Mouse (Mus musculus) ES-E14 (cell line): ENCODE data around the gene Dpm1. TPM values are rescaled to one million over a fixed set of nuclear protein-coding genes. Genes with fewer than 3 reads are reported as not detected.

ENCODE experiments used
- DNase-seq: peaks from one replicate; pipeline ENCODE4 v3.0.0-alpha.2; 2013; ENCODE audit warnings: low read depth, low spot score
- H3K27ac ChIP-seq: 2 replicates; pipeline ENCODE4 v1.5.1; 2012; ENCODE audit warnings: low read depth, mild to moderate bottlenecking, low read length, moderate library complexity, mixed read lengths; ENCODE audit not compliant: poor library complexity, insufficient read depth, severe bottlenecking
- H3K36me3 ChIP-seq: 2 replicates; pipeline ENCODE4 v1.6.1; 2012; ENCODE audit warnings: mild to moderate bottlenecking, low read length, moderate library complexity, mixed read lengths; ENCODE audit not compliant: control insufficient read depth, poor library complexity, insufficient read depth, severe bottlenecking
- H3K4me1 ChIP-seq, 2 experiments: fragments of 150-350 bp in 1 of 2; sonication (generic) in 1 of 2; 2 replicates each; pipeline ENCODE4 v1.6.1; 2012; ENCODE audit warnings: low read length in 2 of 2, mild to moderate bottlenecking in 1 of 2, mixed read lengths in 1 of 2; ENCODE audit not compliant: control insufficient read depth in 2 of 2, insufficient read depth in 2 of 2, poor library complexity in 1 of 2
- H3K4me3 ChIP-seq, 2 experiments: fragments of 150-350 bp in 1 of 2; sonication (generic) in 1 of 2; 2 replicates each; pipeline ENCODE4 v1.5.1; 2012; ENCODE audit warnings: low read length in 2 of 2, low read depth in 1 of 2, mild to moderate bottlenecking in 1 of 2, mixed read lengths in 1 of 2; ENCODE audit not compliant: insufficient read depth in 1 of 2, poor library complexity in 1 of 2, severe bottlenecking in 1 of 2
- H3K9ac ChIP-seq: 2 replicates; pipeline ENCODE4 v1.6.1; 2012; ENCODE audit warnings: low read depth, mild to moderate bottlenecking, low read length, mixed read lengths; ENCODE audit not compliant: poor library complexity, insufficient read depth, severe bottlenecking
- H3K9me3 ChIP-seq: fragments of 150-350 bp; sonication (generic); 2 replicates; pipeline ENCODE4 v1.6.1; 2012; ENCODE audit warnings: low read depth, mild to moderate bottlenecking, low read length; ENCODE audit not compliant: control insufficient read depth, insufficient read depth
- CHD2 ChIP-seq: IDR thresholded peaks from 2 replicates; pipeline ENCODE4 v1.6.1; 2014; ENCODE audit warnings: mild to moderate bottlenecking, low read depth, low read length, inconsistent platforms
- HCFC1 ChIP-seq: IDR thresholded peaks from 2 replicates; pipeline ENCODE4 v1.6.1; 2012; ENCODE audit warnings: low read length, inconsistent platforms, borderline replicate concordance; ENCODE audit not compliant: insufficient read depth
- MAFK ChIP-seq: IDR thresholded peaks from 2 replicates; pipeline ENCODE4 v1.6.1; 2014; ENCODE audit warnings: mild to moderate bottlenecking, low read depth, low read length, inconsistent platforms; ENCODE audit not compliant: insufficient read depth
- ZC3H11A ChIP-seq: IDR thresholded peaks from 2 replicates; pipeline ENCODE4 v1.6.1; 2012; ENCODE audit warnings: low read depth, mild to moderate bottlenecking, inconsistent platforms, low read length, borderline replicate concordance
- ZNF384 ChIP-seq: IDR thresholded peaks from 2 replicates; pipeline ENCODE4 v1.6.1; 2012; ENCODE audit warnings: low read depth, low read length, inconsistent platforms
- in situ Hi-C, 2 experiments: fragments of 600-800 bp; cut with MboI; formaldehyde crosslinking; loops; one replicate each; pipeline ENCODE4 v1.15.1; 2025; ENCODE audit warnings: low sequenced_read_pairs in 2 of 2, inconsistent platforms in 1 of 2; ENCODE audit not compliant: unreplicated experiment in 2 of 2
- total RNA-seq: library from RNA; depleted of rRNA; stranded (reverse); fragments of 300-350 nt; gene quantifications from 2 replicates; pipeline ENCODE4 v1.2.3, GENCODE M21; 2012

Dpm1 gene
- total RNA-seq, 1 experiment = 47.3 TPM

- no peaks in the 10 kb centered on the region for H3K36me3 ChIP-seq
- peak overlapping the region; percentile 18; the same call in 1 of the 2 replicates for H3K9ac ChIP-seq
- H3K27ac ChIP-seq = peak overlapping the region; percentile 38
- H3K9me3 ChIP-seq = no peaks in the 10 kb centered on the region
- TF ChIP-seq ZC3H11A (no peak), ZNF384 (no peak), MAFK (no peak)
- DNase-seq = no peak
- in situ Hi-C loops = no loop called here
- H3K4me3 ChIP-seq = peak overlapping the region; percentile 43
- peaks cover 8 to 31% of the 10 kb centered on the region in 2 experiments for H3K4me1 ChIP-seq
Measured at GRCm38 (mm10) chr2:168169800-168170113, 60.6 kb downstream of the Dpm1 start.

GRCm38 (mm10) chr2:168168892-168169799, 61.2 kb downstream of the Dpm1 start:
- no peaks in the 10 kb centered on the region for H3K9me3 ChIP-seq
- no peaks in the 10 kb centered on the region for H3K36me3 ChIP-seq
- H3K4me3 ChIP-seq = peak overlapping the region; percentile 43
- in situ Hi-C loops = no loop called here
- peaks cover 8 to 31% of the 10 kb centered on the region in 2 experiments for H3K4me1 ChIP-seq
- H3K9ac ChIP-seq = peak overlapping the region; percentile 19; the same call in 1 of the 2 replicates
- DNase-seq = no peak
- TF ChIP-seq ZC3H11A = no peak
- TF ChIP-seq CHD2 = no peak
- TF ChIP-seq ZNF384 = no peak
- TF ChIP-seq HCFC1 = no peak
- no peak for TF ChIP-seq MAFK
- peak overlapping the region; percentile 38 for H3K27ac ChIP-seq

GRCm38 (mm10) chr2:168167781-168168180, 62.6 kb downstream of the Dpm1 start:
- in situ Hi-C loops = no loop called here
- no peaks in the 10 kb centered on the region for H3K9me3 ChIP-seq
- H3K27ac ChIP-seq = no peak overlapping the region; the same call in 1 of the 2 replicates
- H3K4me3 ChIP-seq = no peak overlapping the region
- TF ChIP-seq MAFK (no peak), ZC3H11A (no peak), HCFC1 (no peak)
- no peak overlapping the region for H3K9ac ChIP-seq
- no peaks in the 10 kb centered on the region for H3K36me3 ChIP-seq
- H3K4me1 ChIP-seq = peaks cover 8 to 31% of the 10 kb centered on the region in 2 experiments
- no peak for DNase-seq

- peaks cover 8 to 35% of the 10 kb centered on the region in 2 experiments for H3K4me1 ChIP-seq
- no peak for DNase-seq
- TF ChIP-seq ZC3H11A = no peak
- TF ChIP-seq ZNF384 = no peak
- TF ChIP-seq CHD2 = peak; percentile 92
- no peaks in the 10 kb centered on the region for H3K36me3 ChIP-seq
- no peak overlapping the region for H3K9ac ChIP-seq
- in situ Hi-C loops = no loop called here
- no peaks in the 10 kb centered on the region for H3K9me3 ChIP-seq
- no peak overlapping the region for H3K4me3 ChIP-seq
- H3K27ac ChIP-seq = no peak overlapping the region
Measured at GRCm38 (mm10) chr2:168166750-168167460, 63.5 kb downstream of the Dpm1 start.
